Mouse (Mus musculus) CD4-positive, CD25-positive, alpha-beta regulatory T cell, adult 4 months (primary cell): ENCODE results near the gene Homer2. TPM values are rescaled to one million over a fixed set of nuclear protein-coding genes. Genes with fewer than 3 reads are reported as not detected.

Experiments used
- ATAC-seq: one replicate; pipeline ENCODE4 v1.8.0; 2017
- polyA plus RNA-seq, 2 experiments: library from polyadenylated mRNA; unstranded; fragments of 100-300 nt; shearing (Covaris generic); gene quantifications; one replicate each; pipeline ENCODE4 v1.2.1; 2017

Gene Homer2
- polyA plus RNA-seq, 2 experiments from 2014 or later = 0.70 TPM; not detected in 1

- no peak for ATAC-seq
These were observed 9.4 kb downstream of the Homer2 start for GRCm38 (mm10) chr7:81697954-81698353.

GRCm38 (mm10) chr7:81695763-81696533, 11.4 kb downstream of the Homer2 start:
- no peak for ATAC-seq

GRCm38 (mm10) chr7:81691067-81691466, 16.3 kb downstream of the Homer2 start:
- ATAC-seq = no peak

- ATAC-seq = no peak
These were observed 18.1 kb downstream of the Homer2 start for GRCm38 (mm10) chr7:81689116-81689681.

- no peak for ATAC-seq
These were observed 18.9 kb downstream of the Homer2 start for GRCm38 (mm10) chr7:81688378-81688777.

- ATAC-seq = no peak
These were observed 19.5 kb downstream of the Homer2 start for GRCm38 (mm10) chr7:81687684-81688316.

- no peak for ATAC-seq
These were observed 22.0 kb downstream of the Homer2 start for GRCm38 (mm10) chr7:81685375-81685774.

- no peak for ATAC-seq
These were observed 23.4 kb downstream of the Homer2 start for GRCm38 (mm10) chr7:81683779-81684422.

- no peak for ATAC-seq
These were observed 25.9 kb downstream of the Homer2 start for GRCm38 (mm10) chr7:81681386-81681785.

- no peak for ATAC-seq
These were observed 33.8 kb downstream of the Homer2 start for GRCm38 (mm10) chr7:81673359-81674013.

- no peak for ATAC-seq
These were observed 34.5 kb downstream of the Homer2 start for GRCm38 (mm10) chr7:81672735-81673291.

- ATAC-seq = no peak
These were observed 40.2 kb downstream of the Homer2 start for GRCm38 (mm10) chr7:81667156-81667555.

- no peak for ATAC-seq
These were observed 40.7 kb downstream of the Homer2 start for GRCm38 (mm10) chr7:81666585-81666984.

- no peak for ATAC-seq
These were observed 44.3 kb downstream of the Homer2 start for GRCm38 (mm10) chr7:81663057-81663456.

GRCm38 (mm10) chr7:81657631-81658347, 49.5 kb downstream of the Homer2 start:
- no peak for ATAC-seq

- no peak for ATAC-seq
These were observed 50.3 kb downstream of the Homer2 start for GRCm38 (mm10) chr7:81657055-81657454.

- ATAC-seq = no peak
These were observed 50.7 kb downstream of the Homer2 start for GRCm38 (mm10) chr7:81656635-81657034.

GRCm38 (mm10) chr7:81654946-81655718, 52.2 kb downstream of the Homer2 start:
- ATAC-seq = no peak

- ATAC-seq = no peak
These were observed 53.3 kb downstream of the Homer2 start for GRCm38 (mm10) chr7:81653988-81654387.

GRCm38 (mm10) chr7:81652296-81652695, 55.0 kb downstream of the Homer2 start:
- ATAC-seq = no peak

- no peak for ATAC-seq
These were observed 56.0 kb downstream of the Homer2 start for GRCm38 (mm10) chr7:81651284-81651683.
